Mouse (Mus musculus) thymus, adult 18-20 months (tissue): Measurements from ENCODE around the gene Gm27021.

Source experiments
- DNase-seq, 2 experiments: peaks; one replicate each; pipeline ENCODE4 v3.0.0; 2022; ENCODE audit warnings: mixed read lengths in 2 of 2

Gene Gm27021

DNA sequence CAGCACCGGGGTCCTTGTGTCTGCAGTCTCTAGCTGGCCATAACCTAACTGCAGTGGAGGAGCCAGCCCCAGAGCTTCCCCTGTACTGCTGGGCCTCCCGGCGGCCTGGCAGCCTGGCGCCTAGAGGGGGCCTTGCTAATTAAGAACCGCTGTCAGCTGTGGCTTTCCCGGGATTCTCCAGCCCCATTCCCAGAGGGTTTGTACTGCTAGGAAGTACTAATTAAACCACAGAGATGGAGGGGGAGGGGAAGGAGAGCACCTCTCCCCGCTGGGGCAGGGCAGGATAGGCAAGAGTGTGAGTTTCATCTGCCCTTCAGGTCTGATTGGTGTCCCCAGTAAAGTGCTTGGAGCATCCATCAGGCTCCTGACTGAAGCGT lies 104.5 kb downstream of the Gm27021 start:
- DNase-seq: no peak

DNA sequence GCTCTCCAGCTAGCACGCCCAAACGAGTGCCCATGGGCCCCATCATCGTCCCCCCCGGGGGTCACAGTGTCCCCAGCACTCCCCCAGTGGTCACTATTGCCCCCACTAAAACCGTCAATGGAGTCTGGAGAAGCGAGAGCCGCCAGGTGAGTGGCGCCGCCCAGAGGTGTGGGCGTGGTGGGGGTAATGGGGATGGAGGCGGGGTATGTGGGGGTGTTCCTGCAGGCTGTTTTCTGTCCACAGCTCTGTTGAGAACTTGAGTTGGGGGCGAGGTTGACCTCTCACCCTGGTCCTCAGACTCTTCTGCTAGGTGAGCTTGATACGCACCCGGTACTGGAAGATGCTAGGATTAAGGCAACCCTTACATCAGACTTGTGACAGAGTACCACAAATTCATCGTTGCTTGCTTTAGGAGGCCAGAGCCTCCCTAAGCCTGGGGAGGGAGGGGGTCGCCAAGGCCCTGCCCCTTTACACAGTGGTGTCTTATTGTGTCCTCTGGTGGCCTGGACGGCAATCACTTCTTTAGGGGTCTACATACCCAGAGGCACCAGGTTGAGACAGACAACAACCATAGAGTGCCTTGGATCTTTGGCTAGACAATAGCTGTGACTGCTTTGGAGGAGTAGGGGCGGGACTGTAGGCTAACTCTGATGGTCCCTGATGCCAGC lies 105.1 kb downstream of the Gm27021 start:
- DNase-seq: no peak

DNA sequence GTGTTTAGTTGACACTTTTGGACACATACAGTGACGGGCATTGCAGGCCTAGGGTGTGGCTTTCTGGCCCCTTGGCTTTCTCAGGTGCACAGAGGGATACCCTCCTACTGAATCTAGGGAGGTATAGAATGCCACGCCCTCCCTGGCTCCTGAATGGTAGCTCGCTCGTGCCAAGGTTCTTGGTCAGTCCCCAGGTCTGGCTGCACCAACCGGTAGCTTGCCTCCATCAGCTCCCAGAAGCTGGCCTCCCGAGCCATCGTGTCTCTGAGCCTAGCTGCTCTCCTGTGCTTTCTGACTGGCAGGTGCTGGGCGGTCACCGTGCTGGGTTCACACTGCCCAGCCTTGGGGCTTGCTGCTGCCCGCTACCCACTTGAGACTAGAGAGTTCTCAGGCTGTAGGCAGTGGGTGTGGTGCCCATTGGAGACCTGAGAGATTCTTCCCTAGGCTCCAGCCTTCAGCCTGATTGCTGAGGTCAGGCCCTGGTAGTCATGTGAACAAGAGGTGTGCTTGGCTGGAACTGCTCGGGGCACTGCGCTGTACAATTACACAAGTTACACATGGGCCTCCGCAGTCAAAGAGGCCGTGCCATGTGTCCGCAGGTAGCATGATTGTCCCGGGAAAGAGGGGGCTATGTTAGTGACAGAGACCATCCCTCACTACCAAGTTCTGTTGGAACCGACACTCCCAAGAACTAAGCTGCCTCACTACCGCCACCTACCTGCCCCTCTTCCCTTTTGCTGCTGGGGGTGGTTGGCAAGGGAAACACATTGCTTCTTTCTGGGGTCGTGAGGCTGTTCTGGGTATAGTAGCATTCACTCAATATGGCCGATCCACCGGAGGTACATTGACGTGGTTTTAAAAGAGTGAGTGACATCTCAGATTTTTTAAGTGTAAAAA lies 106.1 kb downstream of the Gm27021 start:
- no peak for DNase-seq

DNA sequence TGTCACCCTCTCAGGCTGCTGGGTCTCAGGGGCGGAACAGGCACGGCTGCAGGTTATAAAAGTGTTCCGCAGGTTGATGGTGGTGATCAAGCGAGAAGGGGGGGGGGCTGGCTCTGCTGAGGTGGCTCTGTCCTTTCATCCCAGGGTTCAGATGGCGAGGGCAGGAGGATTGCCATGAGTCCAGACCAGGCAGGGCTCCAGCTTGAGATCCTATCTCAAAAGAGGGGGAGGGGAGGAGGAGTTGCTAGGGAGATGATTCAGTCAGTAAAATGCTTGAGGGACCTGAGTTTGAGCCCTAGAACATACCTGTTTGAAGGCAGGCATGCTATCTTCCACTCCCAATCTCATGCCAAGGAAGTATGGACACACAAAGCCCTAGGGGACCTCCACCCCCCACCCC lies 107.3 kb downstream of the Gm27021 start:
- DNase-seq: no peak

DNA sequence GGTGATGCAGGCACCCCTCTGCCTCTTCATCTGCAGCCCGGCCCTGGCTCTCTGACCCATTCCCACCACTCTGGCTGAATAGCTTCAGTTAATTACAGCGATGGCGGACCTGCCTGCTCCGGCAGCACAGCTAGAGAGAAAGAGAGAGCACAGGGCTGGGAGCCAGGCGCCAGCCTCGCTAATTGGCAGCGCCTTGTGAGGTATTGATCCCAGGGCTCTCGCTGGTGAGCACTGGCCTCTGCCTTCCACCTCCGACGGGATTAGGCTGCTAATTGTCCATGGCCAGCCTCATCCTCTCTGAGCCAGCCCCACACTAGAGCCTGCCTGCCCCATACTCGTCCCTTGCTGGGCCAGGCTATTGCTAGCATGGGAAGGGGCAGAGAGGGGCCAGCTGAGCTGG lies 108.2 kb downstream of the Gm27021 start:
- no peak for DNase-seq
